Mouse (Mus musculus): ENCODE measurements around the gene S1pr5. TPM values are rescaled to one million over a fixed set of nuclear protein-coding genes. Genes with fewer than 3 reads are reported as not detected.

S1pr5 gene
- 5.5 and 5.9 TPM in 2 replicates for polyA plus RNA-seq (2015; fragmentation: Nextera tagmentation; extraction: Ambion mirVana)

DNA sequence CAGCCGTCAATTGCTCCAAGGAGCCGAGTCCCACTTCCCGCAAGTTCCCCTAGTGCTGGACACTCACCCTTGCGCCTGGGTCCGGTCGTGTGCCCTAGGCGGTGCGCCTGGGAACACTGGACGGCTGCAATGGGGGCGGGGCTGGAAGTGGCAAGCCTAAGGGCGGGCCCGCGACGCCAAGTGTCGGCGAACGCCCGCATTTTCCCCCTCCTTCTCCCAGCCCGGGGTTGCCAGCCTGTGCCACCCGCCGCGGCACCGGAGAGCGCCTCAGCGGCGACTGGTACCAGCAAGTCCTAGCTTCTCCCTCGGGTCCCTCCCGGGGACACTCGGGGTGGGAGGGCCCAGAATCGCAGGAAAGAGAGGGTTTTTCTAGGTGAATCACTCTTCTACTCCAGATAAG lies at the start of gene S1pr5:
Gene S1pr5, minus strand, starts transcription at position 118 of the 400 bp plus-strand sequence.

DNA sequence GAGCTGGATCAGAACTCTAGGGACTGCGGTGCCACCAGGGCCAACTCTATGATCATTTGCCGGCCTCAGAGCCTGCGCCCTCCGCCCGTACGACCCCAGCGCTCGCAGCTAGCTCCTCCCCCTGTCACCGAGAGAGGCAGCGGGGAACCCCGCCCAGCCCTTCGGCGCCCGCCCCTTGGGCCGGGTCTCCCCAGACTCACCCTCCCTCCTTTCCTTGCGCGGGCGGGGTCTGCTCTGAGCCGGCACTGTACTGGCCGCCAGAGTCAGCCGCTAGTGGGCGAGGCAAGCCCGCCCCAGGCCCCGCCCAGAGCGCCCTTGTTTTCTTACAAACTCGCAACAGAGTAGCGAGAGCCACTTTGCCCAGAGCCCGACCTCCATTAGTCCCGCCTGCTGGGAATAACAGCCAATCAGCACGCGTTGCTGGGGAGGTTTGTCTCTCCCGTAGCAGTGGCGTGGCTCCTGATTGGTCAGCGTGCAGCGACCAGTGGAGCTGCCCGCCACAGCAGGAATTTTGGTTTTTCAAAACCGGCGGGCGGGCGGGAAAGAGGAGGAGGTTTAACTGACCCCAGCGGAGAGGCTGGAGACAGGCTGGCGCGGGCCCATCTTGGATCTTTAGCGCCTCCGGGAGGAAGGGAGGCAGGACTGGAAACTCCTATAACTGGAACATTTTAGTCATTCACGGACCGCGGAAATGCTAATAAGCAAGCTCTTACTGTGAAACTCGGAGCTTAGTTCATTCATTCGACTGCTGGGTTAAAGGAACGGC lies 43.0 kb upstream of the S1pr5 start, which contains the start of gene Cdkn2d:
Gene Cdkn2d, minus strand, starts transcription at position 386 of the 766 bp plus-strand sequence.

DNA sequence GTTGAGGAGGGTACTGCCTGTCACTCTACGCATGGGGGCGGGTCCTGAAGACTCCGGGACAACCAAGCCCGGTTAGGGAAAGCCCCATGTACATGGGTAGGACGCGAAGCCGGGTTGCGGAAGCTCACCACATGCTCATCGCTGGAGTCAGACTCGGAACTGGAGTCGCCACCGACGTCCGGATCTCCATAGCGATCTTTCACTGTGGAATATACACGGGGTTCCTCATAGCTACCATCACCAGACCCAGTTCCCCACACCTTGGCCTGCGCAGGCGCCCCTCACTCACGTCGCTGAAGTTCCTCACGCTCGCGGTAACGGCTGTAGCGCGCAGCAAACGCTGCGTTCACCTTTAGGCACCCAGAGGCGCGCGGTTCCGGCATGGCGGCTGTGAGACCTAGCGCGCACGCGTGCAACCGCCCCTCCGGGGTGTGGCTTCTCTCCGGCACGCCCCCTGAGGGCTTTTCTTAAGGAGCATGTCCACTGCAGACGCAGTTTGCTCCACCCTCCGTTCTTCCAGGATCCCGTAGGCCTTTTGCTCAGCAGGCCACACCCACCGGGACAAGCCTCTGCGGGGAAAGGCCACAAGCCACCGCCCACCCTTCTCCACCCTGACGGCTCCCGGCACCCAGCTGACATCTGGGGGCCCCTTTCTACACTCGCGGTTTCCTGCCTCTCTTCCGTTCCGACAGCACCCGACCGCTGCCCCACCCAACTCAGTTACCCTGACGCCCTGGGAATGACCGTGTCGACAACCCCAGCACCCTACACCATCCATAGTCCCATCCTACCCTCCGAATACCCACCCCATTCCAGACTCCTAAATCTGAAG lies 39.5 kb upstream of the S1pr5 start, which contains the start of gene Kri1:
Gene Kri1, minus strand, starts transcription at position 399 of the 832 bp plus-strand sequence.

DNA sequence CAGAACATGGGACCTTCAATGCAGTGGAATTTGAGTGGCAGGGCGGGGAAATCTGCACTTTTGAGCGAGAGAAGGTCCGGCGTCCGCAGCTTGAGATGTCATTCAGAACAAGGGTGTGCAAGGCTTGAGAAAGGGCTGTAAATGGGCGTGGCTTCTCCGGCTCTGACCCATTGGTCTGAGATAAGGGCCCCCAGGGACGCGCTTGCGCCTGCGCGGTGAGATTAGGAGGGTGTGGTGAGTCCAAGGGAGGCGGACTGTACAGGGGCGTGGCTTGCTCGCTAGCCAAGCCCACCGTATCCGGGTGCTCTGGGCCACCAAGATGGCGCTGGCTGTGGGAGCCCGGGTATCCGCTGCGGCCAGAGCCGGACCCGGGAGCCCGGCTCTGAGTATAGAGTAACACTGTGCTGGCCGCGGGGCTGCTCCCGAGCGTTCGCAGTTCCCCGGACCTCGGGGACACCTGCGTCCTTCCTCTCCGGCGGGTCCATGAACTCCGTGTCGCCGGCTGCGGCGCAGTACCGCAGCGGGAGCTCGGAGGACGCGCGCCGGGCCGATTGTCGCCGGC lies 16.8 kb upstream of the S1pr5 start, which contains the start of gene Atg4d:
Gene Atg4d, plus strand, starts transcription at position 294 of the 562 bp plus-strand sequence.

DNA sequence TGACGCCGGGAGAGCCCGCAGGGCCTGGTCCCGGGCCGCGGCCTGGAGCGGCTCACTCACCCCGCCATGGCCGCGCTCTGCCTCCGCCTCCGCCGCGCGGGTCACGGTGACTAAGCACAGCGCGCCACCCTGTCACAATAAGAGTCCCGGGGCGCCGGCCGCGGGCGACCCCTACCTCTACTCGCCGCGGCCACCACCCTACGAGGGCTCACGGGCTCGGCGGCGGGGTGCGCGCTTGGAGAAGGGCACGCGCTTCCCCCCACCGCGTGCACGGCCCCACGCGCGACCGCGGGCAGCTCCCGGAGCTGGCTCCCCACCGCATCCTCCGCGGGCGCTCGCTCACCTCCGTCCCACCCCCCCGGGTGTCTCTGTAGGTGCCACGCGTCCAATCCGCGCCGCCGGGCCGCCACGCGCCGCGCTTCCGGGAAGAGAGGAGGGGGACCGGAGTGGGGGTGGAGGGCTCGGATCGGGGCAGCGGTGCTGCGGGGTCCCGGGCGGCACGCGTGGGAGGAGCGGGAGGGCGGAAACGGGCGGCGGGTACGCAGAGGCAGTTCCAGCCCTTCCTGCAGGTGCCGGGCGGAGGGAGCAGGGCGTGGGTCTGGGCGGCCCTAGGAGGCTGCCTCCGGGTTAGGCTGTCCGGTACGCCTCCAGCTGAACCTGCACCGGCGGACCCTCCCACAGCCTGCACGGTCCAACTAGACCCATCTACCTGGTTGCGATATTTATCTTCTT lies 9.3 kb downstream of the S1pr5 start, which contains the start of gene Keap1:
Gene Keap1, minus strand, starts transcription at position 629 of the 732 bp plus-strand sequence.

Other genes with a start within 250 kb of the S1pr5 start
- 133 and 135 TPM in 2 replicates for gene Mrpl4, start 245.7 kb downstream of the S1pr5 start, polyA plus RNA-seq (2015; fragmentation: Nextera tagmentation; extraction: Ambion mirVana)
- 3.2 and 3.8 TPM in 2 replicates for gene Icam1, start 232.5 kb downstream of the S1pr5 start, polyA plus RNA-seq (2015; fragmentation: Nextera tagmentation; extraction: Ambion mirVana)
- 0.57 TPM in 1 of 2 replicates, not detected in the other for gene Icam4, start 219.1 kb downstream of the S1pr5 start, polyA plus RNA-seq (2015; fragmentation: Nextera tagmentation; extraction: Ambion mirVana)
- 4.0 and 4.1 TPM in 2 replicates for gene Icam5, start 216.4 kb downstream of the S1pr5 start, polyA plus RNA-seq (2015; fragmentation: Nextera tagmentation; extraction: Ambion mirVana)
- 0.49 and 2.1 TPM in 2 replicates for gene Zglp1, start 181.3 kb downstream of the S1pr5 start, polyA plus RNA-seq (2015; fragmentation: Nextera tagmentation; extraction: Ambion mirVana)
- 1.1 and 1.2 TPM in 2 replicates for gene Gm49373, start 175.3 kb downstream of the S1pr5 start, polyA plus RNA-seq (2015; fragmentation: Nextera tagmentation; extraction: Ambion mirVana)
- gene Fdx1l, start 174.8 kb downstream of the S1pr5 start, polyA plus RNA-seq (2015; fragmentation: Nextera tagmentation; extraction: Ambion mirVana) = 86.5 and 102 TPM in 2 replicates
- gene Gm38431, start 156.4 kb downstream of the S1pr5 start, polyA plus RNA-seq (2015; fragmentation: Nextera tagmentation; extraction: Ambion mirVana) = 0.35 and 0.42 TPM in 2 replicates
- gene Raver1, start 156.4 kb downstream of the S1pr5 start, polyA plus RNA-seq (2015; fragmentation: Nextera tagmentation; extraction: Ambion mirVana) = 16.6 and 21.1 TPM in 2 replicates
- 6.5 and 7.0 TPM in 2 replicates for gene Tyk2, start 117.2 kb downstream of the S1pr5 start, polyA plus RNA-seq (2015; fragmentation: Nextera tagmentation; extraction: Ambion mirVana)
- gene Cdc37, start 98.5 kb downstream of the S1pr5 start, polyA plus RNA-seq (2015; fragmentation: Nextera tagmentation; extraction: Ambion mirVana) = 152 and 155 TPM in 2 replicates
- gene Pde4a, start 82.7 kb downstream of the S1pr5 start, polyA plus RNA-seq (2015; fragmentation: Nextera tagmentation; extraction: Ambion mirVana) = 49.6 and 56.9 TPM in 2 replicates
- 60.8 and 64.1 TPM in 2 replicates for gene Keap1, start 9.1 kb downstream of the S1pr5 start, polyA plus RNA-seq (2015; fragmentation: Nextera tagmentation; extraction: Ambion mirVana)
- 41.7 and 48.3 TPM in 2 replicates for gene Atg4d, start 16.9 kb upstream of the S1pr5 start, polyA plus RNA-seq (2015; fragmentation: Nextera tagmentation; extraction: Ambion mirVana)
- 11.8 and 12.0 TPM in 2 replicates for gene Kri1, start 39.5 kb upstream of the S1pr5 start, polyA plus RNA-seq (2015; fragmentation: Nextera tagmentation; extraction: Ambion mirVana)
- gene Cdkn2d, start 43.0 kb upstream of the S1pr5 start, polyA plus RNA-seq (2015; fragmentation: Nextera tagmentation; extraction: Ambion mirVana) = 157 and 165 TPM in 2 replicates
- gene Ap1m2, start 63.9 kb upstream of the S1pr5 start, polyA plus RNA-seq (2015; fragmentation: Nextera tagmentation; extraction: Ambion mirVana) = 3.5 and 4.4 TPM in 2 replicates
- 47.3 and 53.9 TPM in 2 replicates for gene Slc44a2, start 72.3 kb upstream of the S1pr5 start, polyA plus RNA-seq (2015; fragmentation: Nextera tagmentation; extraction: Ambion mirVana)
- gene Ilf3, start 119.4 kb upstream of the S1pr5 start, polyA plus RNA-seq (2015; fragmentation: Nextera tagmentation; extraction: Ambion mirVana) = 156 and 169 TPM in 2 replicates
- gene Qtrt1, start 163.4 kb upstream of the S1pr5 start, polyA plus RNA-seq (2015; fragmentation: Nextera tagmentation; extraction: Ambion mirVana) = 38.6 and 45.7 TPM in 2 replicates
- 49.8 and 50.1 TPM in 2 replicates for gene Dnm2, start 176.5 kb upstream of the S1pr5 start, polyA plus RNA-seq (2015; fragmentation: Nextera tagmentation; extraction: Ambion mirVana)

All from neural tube, postnatal 0 days (tissue).